Mouse (Mus musculus) heart, adult 2 months (tissue): ENCODE data around the gene Myo9a. TPM values are rescaled to one million over a fixed set of nuclear protein-coding genes. Genes with fewer than 3 reads are reported as not detected.

Source experiments
- DNase-seq, 2 experiments: peaks; one replicate each; pipeline ENCODE4 v3.0.0; 2021
- H3K27ac ChIP-seq: fragments of 200-600 bp; 2 replicates; pipeline ENCODE4 v1.8.1; 2022
- H3K27me3 ChIP-seq: fragments of 200-500 bp; 2 replicates; pipeline ENCODE4 v1.6.1; 2012; ENCODE audit warnings: mild to moderate bottlenecking, low read length, inconsistent platforms, mixed read lengths; ENCODE audit not compliant: control insufficient read depth, insufficient read depth
- H3K36me3 ChIP-seq: fragments of 200-500 bp; 2 replicates; pipeline ENCODE4 v1.6.1; 2012; ENCODE audit warnings: low read length, inconsistent platforms; ENCODE audit not compliant: control insufficient read depth, insufficient read depth
- H3K4me1 ChIP-seq: fragments of 200-500 bp; 2 replicates; pipeline ENCODE4 v1.6.1; 2011; ENCODE audit warnings: low read length; ENCODE audit not compliant: control insufficient read depth, insufficient read depth
- H3K4me3 ChIP-seq: fragments of 200-600 bp; 2 replicates; pipeline ENCODE4 v1.8.1; 2022
- H3K79me2 ChIP-seq: fragments of 200-500 bp; replicated peaks from 2 replicates; pipeline ENCODE4 v1.6.1; 2012; ENCODE audit warnings: mild to moderate bottlenecking, inconsistent platforms, low read length, moderate library complexity, mixed read lengths; ENCODE audit not compliant: control insufficient read depth, insufficient read depth
- H3K9ac ChIP-seq: fragments of 200-500 bp; 2 replicates; pipeline ENCODE4 v1.6.1; 2012; ENCODE audit warnings: low read depth, mild to moderate bottlenecking, control low read depth, inconsistent platforms, low read length, mixed read lengths
- CTCF ChIP-seq: fragments of 200-600 bp; IDR thresholded peaks from 2 replicates; pipeline ENCODE4 v1.8.1; 2022; ENCODE audit warnings: antibody characterized with exemption, mild to moderate bottlenecking, moderate library complexity
- EP300 ChIP-seq: fragments of 200-500 bp; IDR thresholded peaks from 2 replicates; pipeline ENCODE4 v1.6.1; 2011; ENCODE audit warnings: low read depth, low read length, control low read depth; ENCODE audit not compliant: insufficient read depth
- POLR2A ChIP-seq: fragments of 200-500 bp; IDR thresholded peaks from 2 replicates; pipeline ENCODE4 v1.6.1; 2011; ENCODE audit warnings: mild to moderate bottlenecking, low read depth, low read length, control low read depth; ENCODE audit not compliant: insufficient read depth
- WGBS: fragments of 180-500 bp; shearing (Covaris S2); methylation state at CpG from one replicate; pipeline ENCODE4 v1.1.7; 2018; 5-methylcytosine and 5-hydroxymethylcytosine counted together
- intact Hi-C: fragments of 180-260 bp; cut with DNase I; formaldehyde crosslinking; loops from one replicate; pipeline ENCODE4 v1.15.1; 2025
- polyA plus RNA-seq: library from polyadenylated mRNA; depleted of rRNA; stranded (reverse); fragments of >200 nt; gene quantifications from 2 replicates; pipeline ENCODE4 v1.2.3, GENCODE M21; 2012
- total RNA-seq, 2 experiments: library from RNA; stranded (reverse); gene quantifications; 2 replicates each; pipeline ENCODE4 v1.2.3; 2021

Myo9a gene
- total and polyA plus RNA-seq, 3 experiments = 1.9 to 13.1 (median 11.0) TPM

- intact Hi-C loops = no loop called here
- Histone ChIP-seq H3K4me3 (no peak overlapping the region), H3K4me1 (peaks cover 4% of the 10 kb centered on the region), H3K36me3 (no peaks in the 10 kb centered on the region), H3K79me2 (no peaks in the 10 kb centered on the region), H3K9ac (no peak overlapping the region), H3K27ac (no peak overlapping the region), H3K27me3 (no peaks in the 10 kb centered on the region)
- whole genome bisulfite sequencing = 44% methylated on average over 5 of the region's 5 CpGs
- no peak for DNase-seq
- no peak for TF ChIP-seq CTCF
- no peak for TF ChIP-seq EP300
- no peak for TF ChIP-seq POLR2A
These were observed 191.9 kb downstream of the Myo9a start for GRCm38 (mm10) chr9:59942501-59943085.

GRCm38 (mm10) chr9:59943826-59944225 is 193.1 kb downstream of the Myo9a start:
- Histone ChIP-seq H3K27me3 (no peaks in the 10 kb centered on the region), H3K4me3 (no peak overlapping the region), H3K27ac (no peak overlapping the region), H3K4me1 (peaks cover 4% of the 10 kb centered on the region), H3K79me2 (no peaks in the 10 kb centered on the region), H3K9ac (no peak overlapping the region), H3K36me3 (no peaks in the 10 kb centered on the region)
- TF ChIP-seq EP300 (no peak), POLR2A (no peak), CTCF (no peak)
- WGBS = 93% methylated on average over 6 of the region's 6 CpGs
- intact Hi-C loops = no loop called here
- no peak for DNase-seq

GRCm38 (mm10) chr9:59945241-59945640 is 194.5 kb downstream of the Myo9a start:
- no peak for DNase-seq

GRCm38 (mm10) chr9:59947271-59947670 is 196.6 kb downstream of the Myo9a start:
- H3K36me3 ChIP-seq = no peaks in the 10 kb centered on the region
- H3K79me2 ChIP-seq = no peaks in the 10 kb centered on the region
- no peaks in the 10 kb centered on the region for H3K27me3 ChIP-seq
- no peak overlapping the region for H3K27ac ChIP-seq
- H3K9ac ChIP-seq = no peak overlapping the region
- H3K4me3 ChIP-seq = no peak overlapping the region
- no peaks in the 10 kb centered on the region for H3K4me1 ChIP-seq
- TF ChIP-seq POLR2A (no peak), EP300 (no peak), CTCF (no peak)
- DNase-seq = peak in 1 of 2 experiments; percentile 11
- intact Hi-C loops = no loop called here
- 69% methylated on average over 8 of the region's 8 CpGs for WGBS

More at GRCm38 (mm10) chr9:59945241-59945640, 194.5 kb downstream of the Myo9a start:
- H3K27me3 ChIP-seq = no peaks in the 10 kb centered on the region
- no peak overlapping the region for H3K9ac ChIP-seq
- no peak overlapping the region for H3K27ac ChIP-seq
- peaks cover 4% of the 10 kb centered on the region for H3K4me1 ChIP-seq
- TF ChIP-seq CTCF (no peak), POLR2A (no peak), EP300 (no peak)
- intact Hi-C loops = no loop called here
- WGBS = 84% methylated on average over 3 of the region's 3 CpGs
- H3K79me2 ChIP-seq = no peaks in the 10 kb centered on the region
- no peaks in the 10 kb centered on the region for H3K36me3 ChIP-seq
- no peak overlapping the region for H3K4me3 ChIP-seq

- H3K79me2 ChIP-seq = no peaks in the 10 kb centered on the region
- H3K36me3 ChIP-seq = no peaks in the 10 kb centered on the region
- no peak overlapping the region for H3K27ac ChIP-seq
- H3K4me1 ChIP-seq = no peaks in the 10 kb centered on the region
- DNase-seq = peak in 1 of 2 experiments; percentile 8
- WGBS = 67% methylated on average over 8 of the region's 8 CpGs
- intact Hi-C loops = no loop called here
- no peak overlapping the region for H3K4me3 ChIP-seq
- H3K9ac ChIP-seq = no peak overlapping the region
- H3K27me3 ChIP-seq = no peaks in the 10 kb centered on the region
- TF ChIP-seq POLR2A (no peak), EP300 (no peak), CTCF (no peak)
These were observed 197.5 kb downstream of the Myo9a start for GRCm38 (mm10) chr9:59948226-59948625.

- no peak overlapping the region for H3K9ac ChIP-seq
- intact Hi-C loops = no loop called here
- no peak for TF ChIP-seq CTCF
- TF ChIP-seq EP300 = no peak
- TF ChIP-seq POLR2A = no peak
- peak in 1 of 2 experiments; percentile 8 for DNase-seq
- H3K36me3 ChIP-seq = no peaks in the 10 kb centered on the region
- no peaks in the 10 kb centered on the region for H3K27me3 ChIP-seq
- H3K4me3 ChIP-seq = no peak overlapping the region
- WGBS = 86% methylated on average over 17 of the region's 17 CpGs
- H3K79me2 ChIP-seq = no peaks in the 10 kb centered on the region
- no peaks in the 10 kb centered on the region for H3K4me1 ChIP-seq
- no peak overlapping the region for H3K27ac ChIP-seq
These were observed 198.1 kb downstream of the Myo9a start for GRCm38 (mm10) chr9:59948691-59949250.
